Mouse (Mus musculus) layer of hippocampus, adult 8-10 months (tissue): ENCODE measurements around the gene Fxr1. TPM values are rescaled to one million over a fixed set of nuclear protein-coding genes. Genes with fewer than 3 reads are reported as not detected.
"Not testable (repeated sequence)": the region's sequence is repeated elsewhere in the genome, so short reads cannot be mapped to it uniquely, and the experiment has no call there.

ENCODE experiments used
- DNase-seq, 2 experiments: peaks; one replicate each; pipeline ENCODE4 v3.0.0; 2022; ENCODE audit warnings: low spot score in 2 of 2
- total RNA-seq, 4 experiments: library from RNA; stranded (reverse); gene quantifications; 2 replicates each; pipeline ENCODE4 v1.2.4; 2022

The Fxr1 gene
- total RNA-seq = 10 to 100 TPM; 77.0 to 94.6 (median 88.5) TPM

DNA sequence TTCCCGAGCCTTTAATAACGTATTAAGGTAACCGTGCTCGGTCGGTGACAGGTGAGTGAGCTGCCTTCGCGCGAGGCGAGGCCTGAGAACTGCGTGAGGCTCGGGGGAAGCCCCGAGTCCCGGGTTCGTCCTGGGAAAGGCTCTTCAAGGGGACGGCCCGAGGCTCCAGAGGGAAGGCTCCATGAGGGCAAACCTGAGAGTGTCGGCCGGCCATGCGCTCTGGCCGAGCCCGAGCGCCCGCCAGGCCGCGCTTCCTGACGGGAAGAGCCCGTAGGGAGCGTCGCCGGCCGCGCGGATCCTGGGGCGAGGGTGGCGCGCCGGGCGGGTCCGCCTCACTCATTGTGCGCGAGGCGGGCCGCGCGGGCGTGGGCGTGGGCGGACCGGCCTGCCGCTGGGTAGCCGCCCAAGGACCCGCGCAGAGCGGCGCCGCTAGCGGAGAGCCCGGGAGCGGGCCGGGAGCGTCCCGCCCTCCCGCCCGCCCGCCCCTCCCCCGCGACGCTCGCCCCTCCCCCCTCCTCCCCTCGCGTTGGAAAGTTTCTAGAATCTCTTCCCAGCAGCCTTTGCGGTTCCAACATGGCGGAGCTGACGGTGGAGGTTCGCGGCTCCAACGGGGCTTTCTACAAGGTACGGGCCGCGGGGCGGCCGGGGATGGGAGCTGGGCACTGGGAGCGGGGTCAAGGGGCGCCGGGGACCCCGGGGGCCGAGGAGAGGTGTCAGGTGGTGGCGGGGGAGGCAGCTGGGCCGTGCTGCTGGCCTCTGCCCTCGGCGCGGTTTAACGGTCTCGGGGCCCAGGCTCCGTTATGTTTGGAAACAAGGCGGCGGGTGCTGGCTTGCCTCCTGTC lies at the start of gene Fxr1:
TSS of gene Fxr1 (plus strand) at position 404 of the 842 bp plus-strand sequence.
- peak; percentile 60 to 78 for DNase-seq

DNA sequence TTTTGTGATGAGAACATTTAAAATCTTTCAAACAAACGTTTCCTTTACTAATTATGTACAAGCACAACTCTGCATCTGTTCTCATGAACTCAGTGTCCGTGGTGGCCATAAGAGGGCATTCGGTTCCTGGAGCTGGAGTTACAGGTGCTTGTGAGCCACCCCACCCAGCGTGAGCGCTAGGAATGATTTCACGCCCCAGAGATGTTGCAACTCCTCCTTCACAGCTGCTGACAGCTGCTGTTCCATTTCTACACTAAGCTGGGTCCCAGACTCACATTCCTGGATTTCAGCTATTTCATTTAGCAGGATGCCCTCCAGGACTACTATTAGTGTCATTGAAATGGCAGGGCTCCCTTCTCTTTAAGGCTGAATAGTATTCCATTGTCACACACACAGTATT lies 40.3 kb upstream of the Fxr1 start:
- no peak for DNase-seq

DNA sequence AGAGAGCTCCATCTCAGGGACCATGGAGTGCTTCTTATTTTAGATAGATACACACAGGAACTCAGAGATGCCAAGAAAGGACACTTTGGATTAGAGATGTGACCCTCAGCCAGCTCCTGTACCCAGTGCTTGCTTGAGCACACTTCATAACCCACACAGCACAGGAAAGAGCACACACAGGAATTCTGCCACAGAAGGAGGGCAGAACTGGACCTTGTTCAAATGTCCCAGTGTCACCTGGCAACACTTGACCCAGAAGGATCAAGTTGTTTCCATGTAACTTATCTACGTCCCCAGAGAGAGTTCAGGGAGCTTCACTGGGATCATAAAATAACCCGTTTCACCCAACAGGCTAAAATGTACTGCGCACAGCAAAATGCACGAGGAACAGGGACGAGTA lies 37.0 kb upstream of the Fxr1 start:
- no peak for DNase-seq

DNA sequence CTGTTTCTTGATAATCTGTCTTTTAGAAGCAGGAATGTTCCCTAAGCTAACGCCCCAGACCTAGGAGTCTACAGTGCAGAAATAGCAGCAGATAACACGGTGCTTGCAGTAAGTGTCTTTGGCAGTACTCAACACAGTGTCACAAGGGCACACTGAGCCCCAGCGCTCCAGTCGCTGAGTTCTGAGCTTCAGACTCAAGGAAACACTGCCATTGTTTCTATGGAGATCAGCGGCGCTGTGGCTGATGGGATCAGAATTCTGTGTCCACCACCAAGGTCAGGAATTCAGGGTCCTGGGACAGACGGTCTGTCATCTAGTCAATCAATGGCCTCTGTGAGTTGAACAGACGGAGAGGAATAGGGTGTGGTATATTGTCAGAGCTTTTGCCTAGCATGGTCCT lies 30.4 kb upstream of the Fxr1 start:
- no peak for DNase-seq

DNA sequence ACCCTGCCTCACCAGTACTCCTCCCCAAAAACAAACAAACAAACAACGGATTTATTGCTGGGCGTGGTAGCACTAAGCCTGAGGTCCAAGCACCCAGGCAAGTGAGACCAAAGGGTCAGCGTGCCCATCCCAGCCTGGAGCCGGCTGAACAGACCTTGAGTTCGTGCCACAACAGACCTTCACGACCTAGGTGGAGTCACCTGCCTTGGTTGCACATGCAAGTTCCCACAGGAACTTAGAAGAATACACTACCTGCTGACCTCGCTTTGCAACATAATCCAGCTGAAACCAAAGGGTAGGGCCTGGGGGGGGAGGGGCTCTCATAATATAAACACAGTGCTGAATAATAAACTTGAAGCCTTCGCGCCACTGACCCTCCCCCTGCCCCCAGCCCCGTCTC lies 29.3 kb upstream of the Fxr1 start:
- no peak for DNase-seq

DNA sequence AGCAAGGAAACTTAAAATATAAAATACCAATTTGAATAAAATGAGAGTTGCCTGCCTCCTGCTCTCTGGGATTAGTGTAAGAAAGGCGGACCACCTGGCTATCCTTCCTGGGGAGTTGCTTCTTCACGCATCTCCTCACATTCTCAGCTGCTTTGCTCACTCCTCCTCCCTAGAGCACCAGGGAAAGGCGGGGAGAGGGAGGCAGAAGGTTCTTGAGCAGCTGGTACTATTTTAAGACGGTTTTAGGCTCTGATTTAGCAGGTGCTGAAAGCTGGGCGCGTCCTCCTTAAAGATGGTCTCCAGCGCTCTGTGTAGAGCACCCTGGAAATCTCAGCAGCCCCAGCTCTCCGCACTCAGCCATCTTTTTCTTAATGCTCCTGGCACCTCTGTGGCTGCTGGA lies 28.8 kb upstream of the Fxr1 start:
- no peak for DNase-seq

DNA sequence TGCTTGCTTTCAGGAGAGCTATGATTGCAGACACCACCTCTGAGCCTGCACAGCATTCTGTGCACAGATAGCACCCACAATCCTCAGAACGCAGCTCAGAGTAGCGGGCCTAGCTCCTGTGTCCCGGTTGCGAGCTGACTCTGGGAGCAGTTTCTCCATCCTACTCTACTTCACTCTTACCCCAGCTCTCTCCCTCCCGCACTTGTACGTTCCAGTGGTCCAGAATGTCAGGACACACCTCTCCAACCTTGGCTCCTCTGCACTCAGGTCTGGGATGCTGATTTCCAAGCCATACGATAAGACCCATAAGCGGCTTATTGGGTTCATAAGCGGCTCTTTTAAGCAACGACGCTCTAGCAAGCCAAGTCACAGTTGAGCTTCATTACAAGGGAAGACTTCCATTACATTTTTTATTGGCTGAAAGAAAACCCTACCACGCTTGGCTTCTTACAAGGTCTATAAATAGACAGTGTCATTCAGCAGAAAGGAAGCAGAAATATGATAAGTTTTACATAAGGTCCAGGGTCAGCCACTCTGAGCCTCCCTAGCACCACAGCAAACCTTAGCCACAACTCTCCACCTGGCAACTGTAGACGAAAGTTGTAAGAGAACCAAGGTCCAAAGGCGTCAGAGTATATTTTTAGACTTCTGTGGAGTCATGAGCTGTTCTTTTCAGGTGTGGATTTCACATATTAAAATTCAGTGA lies 26.2 kb upstream of the Fxr1 start:
- DNase-seq = no peak

DNA sequence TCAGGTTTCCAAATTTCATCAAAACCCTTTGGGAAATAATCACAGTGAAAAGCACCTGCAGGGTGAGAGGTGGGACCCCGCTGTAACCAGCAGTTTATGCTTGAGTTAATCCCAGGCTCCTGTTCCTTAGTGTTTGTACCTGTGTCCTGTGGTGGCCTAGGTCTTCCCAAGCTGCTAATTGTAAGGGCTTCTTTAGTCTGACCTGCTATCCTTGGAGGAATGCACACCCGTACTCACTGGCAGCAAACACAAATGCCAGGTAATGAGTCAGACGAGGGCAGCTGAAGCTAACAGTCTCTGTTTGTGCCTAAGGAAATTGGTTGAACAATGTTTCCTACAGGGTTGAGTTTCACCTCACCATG lies 25.6 kb upstream of the Fxr1 start:
- DNase-seq = no peak

DNA sequence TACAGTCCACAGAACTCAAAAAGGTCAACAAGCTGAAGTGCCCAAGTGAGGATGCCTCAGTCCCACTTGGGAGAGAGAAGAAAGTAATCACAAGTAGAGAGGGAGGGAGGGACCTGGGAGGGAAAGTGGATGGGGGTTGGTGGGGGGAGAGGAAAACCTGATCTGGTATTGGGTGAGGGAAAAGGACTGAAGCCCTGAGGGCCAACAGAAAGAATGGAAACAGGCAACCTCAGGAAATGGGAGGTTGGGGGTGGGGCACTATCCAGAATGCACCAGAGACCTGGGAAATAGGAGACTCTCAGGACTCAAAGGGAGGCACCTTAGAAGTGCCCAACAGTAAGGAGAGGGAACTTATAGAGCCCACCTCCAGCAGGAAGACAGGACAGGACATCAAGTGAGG lies 18.1 kb upstream of the Fxr1 start:
- not testable (repeated sequence) for DNase-seq

DNA sequence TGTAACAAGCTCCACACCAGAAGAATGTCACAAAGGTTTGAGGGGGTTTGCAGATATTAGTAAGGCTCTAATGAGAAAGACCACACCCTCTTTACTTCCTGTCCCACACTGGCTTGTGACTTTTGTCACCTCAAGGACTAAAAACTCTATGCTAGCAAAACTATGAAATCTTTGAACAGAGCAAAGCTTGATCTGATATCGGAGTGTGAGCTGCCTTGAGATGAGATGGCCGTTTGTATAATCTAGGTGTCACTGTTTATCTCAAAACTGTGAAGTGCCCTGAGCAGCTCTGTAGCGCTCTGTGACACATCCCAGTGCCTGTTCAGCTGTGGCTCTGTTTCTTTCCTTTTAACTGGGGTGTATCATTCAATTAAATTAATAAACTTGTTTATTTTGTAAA lies 15.9 kb upstream of the Fxr1 start:
- no peak for DNase-seq

DNA sequence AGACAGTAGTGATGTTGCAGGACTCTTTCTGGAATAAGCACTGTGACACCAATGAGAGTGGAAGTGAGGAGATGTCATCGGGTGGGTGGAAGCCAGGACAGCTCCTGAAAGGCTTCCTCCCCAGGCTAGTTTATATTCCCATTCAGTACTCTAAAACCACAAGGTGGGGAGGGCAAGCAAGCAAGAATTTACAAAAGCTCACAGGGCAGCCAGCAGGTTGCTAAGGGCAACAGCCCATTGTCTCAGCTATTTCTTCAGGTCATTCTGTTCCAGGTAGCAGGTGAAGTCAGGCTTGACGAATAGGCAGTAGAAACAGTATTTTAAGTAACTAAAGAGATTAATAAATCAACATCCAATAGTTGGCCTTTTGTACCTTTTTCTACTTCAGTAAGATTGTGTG lies 13.4 kb upstream of the Fxr1 start:
- no peak for DNase-seq

DNA sequence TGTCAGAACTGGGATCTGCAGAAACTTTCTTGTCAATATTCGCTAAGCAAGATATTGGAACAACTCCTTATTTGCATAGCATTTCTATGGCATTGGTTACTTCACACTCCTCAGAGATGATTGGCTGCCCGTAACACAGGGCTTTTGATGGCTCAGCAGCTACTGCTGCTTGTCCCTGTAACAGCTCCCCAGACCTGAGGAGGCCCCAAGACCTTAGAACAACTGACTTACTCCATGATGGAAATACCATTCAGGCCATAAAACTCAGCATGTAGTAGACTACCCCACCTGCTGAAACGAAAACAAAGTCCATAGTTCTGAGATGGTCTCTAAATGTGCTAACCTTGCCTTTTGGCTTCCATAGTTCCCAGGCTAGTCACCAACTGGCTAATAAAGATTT lies 12.9 kb upstream of the Fxr1 start:
- no peak for DNase-seq

DNA sequence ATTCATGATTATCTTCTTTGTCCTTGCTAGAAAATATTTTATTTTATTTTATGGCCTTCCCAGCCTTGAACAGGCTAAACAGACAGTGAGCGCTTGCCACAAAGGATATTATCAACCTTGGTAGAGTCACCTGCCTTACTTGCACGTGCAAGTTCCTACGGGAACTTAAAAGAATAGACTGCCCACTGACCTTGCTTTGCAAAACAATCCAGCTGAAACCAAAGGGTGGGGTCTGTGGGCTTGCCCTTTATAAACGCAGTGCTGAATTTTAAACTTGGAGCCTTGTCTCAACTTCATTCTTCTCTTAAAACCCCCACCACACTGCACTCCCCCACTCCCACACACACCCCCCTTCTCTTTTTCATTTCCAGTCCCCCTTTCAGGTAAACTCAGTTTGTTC lies 12.1 kb upstream of the Fxr1 start:
- no peak for DNase-seq

DNA sequence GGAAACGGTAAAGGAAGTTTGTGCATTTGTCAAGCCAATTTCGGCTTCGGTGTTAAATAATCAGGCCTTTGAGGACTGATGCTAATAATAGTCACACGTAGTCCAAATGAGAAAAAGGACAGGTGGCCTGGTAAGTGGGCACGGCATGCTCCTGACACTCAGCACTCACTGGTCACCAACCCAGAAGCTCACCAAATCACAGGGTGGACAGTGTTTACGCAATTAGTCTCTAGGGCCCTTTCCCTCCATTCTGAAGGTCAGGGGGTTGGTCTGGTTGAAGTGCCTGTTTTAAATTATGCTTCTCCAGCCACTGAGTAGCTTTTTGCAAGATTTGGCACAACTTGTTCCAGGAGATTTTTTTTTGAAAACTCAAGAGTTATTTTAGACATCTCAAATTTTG lies 11.6 kb upstream of the Fxr1 start:
- no peak for DNase-seq

DNA sequence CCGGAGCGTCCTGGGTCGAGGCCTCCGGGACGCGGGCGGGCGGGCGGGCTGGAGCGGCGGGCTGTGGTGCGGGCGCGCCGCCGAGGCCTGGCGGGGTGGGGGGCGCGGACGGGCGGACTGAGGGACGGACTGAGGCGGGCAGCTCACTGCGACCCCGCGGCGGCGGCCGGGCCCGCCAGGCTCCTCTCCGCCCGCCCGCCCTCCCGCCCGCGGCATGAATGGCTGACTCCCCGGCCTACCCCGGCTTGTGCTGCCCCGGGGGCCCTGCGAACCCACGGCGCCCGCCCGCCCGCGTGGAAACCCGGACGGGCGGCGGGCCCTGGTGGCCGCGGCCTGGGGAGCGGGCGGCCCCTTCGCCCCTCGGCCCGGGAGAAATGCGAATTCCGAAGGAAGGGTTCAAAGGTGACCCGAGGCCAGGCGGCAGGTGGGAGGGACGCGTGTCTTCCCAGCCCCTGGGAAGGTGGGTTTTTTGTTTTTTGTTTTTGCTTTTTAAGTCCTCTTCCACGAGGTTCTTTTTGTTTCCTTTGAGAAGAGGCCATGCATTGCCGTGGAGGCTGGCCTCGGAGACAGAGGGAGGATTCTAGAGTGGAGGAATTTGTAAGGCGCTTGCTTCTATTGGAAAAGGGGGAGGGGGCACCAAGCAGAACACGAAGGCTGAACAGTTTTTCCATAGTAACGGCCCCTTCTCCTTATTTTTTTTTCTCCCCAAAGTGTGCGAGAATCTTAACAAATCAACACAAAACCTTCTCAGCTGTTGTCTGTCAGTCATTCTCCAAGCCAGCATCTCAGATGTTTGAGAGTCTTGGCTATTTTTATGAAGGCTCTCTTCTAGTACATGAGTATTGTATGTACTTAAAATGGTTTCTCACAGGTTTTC lies 877 bp downstream of the Fxr1 start:
- DNase-seq = no peak

DNA sequence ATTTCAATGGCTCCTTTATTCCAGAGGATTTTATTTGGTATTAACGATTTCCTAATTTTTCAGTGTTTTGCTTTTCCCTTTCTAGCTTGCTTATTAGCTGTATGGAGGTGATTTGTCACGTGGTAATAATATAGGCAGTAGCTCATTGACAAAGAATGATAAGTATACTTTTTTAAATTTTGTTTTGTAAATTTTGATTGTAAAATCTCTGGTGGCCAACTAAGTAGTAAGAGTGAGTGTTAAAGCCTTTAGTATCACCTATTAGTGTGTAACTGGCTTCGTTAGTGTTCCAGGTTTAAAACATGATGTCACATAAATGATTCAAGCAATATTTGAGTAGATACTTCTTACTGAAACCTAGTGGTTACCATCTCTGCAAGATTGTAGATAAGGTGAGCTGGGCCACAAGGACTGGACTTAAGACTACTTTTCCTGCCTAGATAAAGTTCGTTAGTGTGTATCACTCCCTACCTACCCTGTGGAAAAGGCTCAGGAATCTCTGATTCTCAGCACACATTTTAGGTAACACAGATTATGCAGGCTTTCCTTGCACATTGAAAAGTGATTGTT lies 1.6 kb downstream of the Fxr1 start:
- DNase-seq = no peak

DNA sequence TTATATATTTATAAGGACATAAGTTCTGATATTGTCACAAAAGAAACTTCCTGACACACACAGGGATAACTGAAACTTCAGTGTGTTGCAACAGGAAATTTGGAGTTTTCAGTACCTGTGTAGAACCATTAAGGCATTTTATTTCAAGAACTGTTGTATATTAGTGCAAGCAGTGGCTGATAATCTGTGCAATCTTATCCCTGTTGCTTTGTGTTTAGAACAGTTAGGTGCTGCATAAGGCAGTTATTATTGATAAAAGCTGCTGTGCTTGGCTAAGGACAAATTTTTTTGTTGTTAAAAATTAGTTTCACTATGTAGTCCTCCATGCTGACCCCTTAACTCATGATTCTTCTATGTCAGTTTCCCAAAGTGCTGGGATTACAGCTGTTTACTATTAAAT lies 9.2 kb downstream of the Fxr1 start:
- no peak for DNase-seq

DNA sequence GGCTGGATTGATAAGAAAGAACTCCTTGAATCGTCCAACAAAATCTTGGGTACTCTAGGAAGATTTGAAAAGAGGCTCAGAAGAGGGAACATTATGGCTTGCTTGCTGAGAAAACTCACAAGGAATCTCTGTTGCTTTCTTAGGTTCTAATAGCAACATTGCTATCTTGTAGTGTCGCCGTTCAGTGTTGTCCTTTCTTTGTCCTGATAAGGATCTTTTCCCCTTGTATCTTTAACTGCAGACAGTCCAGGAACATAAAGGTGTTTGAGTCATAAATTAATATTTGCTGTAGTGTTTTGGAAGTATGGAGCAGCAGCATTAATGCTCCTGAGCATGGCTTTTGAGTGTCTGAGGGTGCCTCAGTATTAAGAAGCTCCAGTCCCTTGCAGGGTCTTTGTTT lies 10.9 kb downstream of the Fxr1 start:
- DNase-seq = no peak

DNA sequence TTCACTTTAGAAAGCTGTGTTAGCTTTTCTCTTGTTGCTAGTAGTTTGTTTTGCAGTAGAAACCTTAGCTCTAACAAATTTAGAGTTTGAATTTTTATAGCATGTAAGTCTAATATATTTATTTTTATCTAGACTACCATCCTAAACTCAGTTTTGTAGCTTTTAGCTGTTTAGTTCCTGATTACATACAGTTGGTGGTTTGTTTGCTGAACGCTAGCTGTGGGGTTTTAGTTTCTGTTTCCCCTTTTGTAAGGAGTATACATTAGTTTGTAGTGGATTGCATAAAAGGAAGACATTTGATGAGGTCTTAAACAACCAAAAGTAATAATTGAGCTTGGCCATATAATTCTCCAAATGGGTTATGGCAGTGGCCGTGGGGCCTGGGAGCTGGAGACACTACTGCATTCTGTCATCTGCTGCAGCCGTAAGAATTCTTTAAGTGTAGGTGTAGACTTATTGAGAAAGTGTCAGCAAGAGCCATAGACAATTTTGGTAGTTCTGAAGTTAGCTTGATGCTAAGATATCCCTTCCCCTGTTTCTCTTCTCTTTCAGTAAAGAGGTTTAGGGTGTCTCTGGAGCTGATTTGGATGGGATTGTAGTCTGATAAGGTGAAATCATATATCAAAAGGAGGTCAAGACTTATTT lies 14.1 kb downstream of the Fxr1 start:
- DNase-seq = no peak

DNA sequence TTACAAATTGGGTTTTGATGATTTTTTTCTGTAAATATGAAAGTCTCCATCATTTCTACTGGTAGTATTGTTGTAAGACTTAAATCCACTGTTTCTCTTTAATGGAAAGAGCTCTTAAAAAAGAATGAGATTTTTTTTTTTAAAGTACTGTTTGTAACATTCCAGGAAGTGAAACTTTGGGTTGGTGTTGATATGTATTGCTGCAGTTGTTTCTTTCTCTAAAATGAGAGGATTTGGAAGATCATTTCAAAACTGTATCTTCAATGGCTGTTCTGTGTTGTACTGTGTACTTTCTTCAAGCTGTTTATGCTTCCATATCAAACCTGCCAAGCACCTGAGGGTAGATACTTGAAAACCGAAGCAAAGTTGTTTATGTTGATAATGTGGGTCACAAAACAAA lies 15.1 kb downstream of the Fxr1 start:
- no peak for DNase-seq

DNA sequence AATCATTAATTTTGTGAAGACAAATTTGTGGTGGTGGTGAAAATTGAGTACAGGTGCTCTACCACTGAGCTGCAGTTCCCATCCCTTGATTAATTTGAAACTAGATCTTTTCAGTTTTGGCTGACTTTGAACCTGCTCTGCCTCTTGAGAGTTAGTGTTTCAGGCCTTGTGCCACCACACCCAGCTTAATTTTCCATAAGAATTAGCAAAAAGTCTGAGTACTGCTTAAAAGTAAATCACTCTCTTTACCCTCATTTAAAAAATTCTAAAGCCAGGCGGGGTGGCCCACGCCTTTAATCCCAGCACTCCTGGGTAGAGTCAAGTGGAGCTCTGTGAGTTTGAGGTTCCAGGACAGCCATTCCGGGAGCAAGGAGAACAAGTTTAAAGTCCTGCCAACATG lies 16.0 kb downstream of the Fxr1 start:
- no peak for DNase-seq
